Mouse (Mus musculus) neural tube, embryonic 12.5 days (tissue): ENCODE data around the gene Izumo4. TPM values are rescaled to one million over a fixed set of nuclear protein-coding genes. Genes with fewer than 3 reads are reported as not detected.

ENCODE experiments used
- ATAC-seq: fragments of 200-750 bp; cut with Nextera tagmentation; 2 replicates; pipeline ENCODE4 v1.8.0; 2017; ENCODE audit warnings: low read depth, mild to moderate bottlenecking, moderate TSS enrichment, moderate library complexity; ENCODE audit not compliant: low FRiP score
- H3K27ac ChIP-seq: fragments of 300-500 bp; sonication (generic); 2 replicates; pipeline ENCODE4 v1.5.1; 2016
- H3K27me3 ChIP-seq: fragments of 300-500 bp; sonication (generic); replicated peaks from 2 replicates; pipeline ENCODE4 v1.6.1; 2016; ENCODE audit warnings: mild to moderate bottlenecking
- H3K36me3 ChIP-seq: fragments of 300-500 bp; sonication (generic); 2 replicates; pipeline ENCODE4 v1.6.1; 2016; ENCODE audit warnings: mild to moderate bottlenecking
- H3K4me1 ChIP-seq: fragments of 300-500 bp; sonication (generic); 2 replicates; pipeline ENCODE4 v1.6.1; 2016
- H3K4me2 ChIP-seq: fragments of 300-500 bp; sonication (generic); replicated peaks from 2 replicates; pipeline ENCODE4 v1.6.1; 2016; ENCODE audit warnings: mild to moderate bottlenecking
- H3K4me3 ChIP-seq: fragments of 300-500 bp; sonication (generic); 2 replicates; pipeline ENCODE4 v1.5.1; 2016
- H3K9ac ChIP-seq: fragments of 300-500 bp; sonication (generic); 2 replicates; pipeline ENCODE4 v1.6.1; 2016; ENCODE audit warnings: mild to moderate bottlenecking
- H3K9me3 ChIP-seq: fragments of 300-500 bp; sonication (generic); 2 replicates; pipeline ENCODE4 v1.6.1; 2016; ENCODE audit warnings: mild to moderate bottlenecking
- WGBS: fragments of 180-500 bp; shearing (Covaris S2); methylation state at CpG from one replicate; pipeline ENCODE4 v1.1.7; 2016; 5-methylcytosine and 5-hydroxymethylcytosine counted together
- polyA plus RNA-seq: library from polyadenylated mRNA; unstranded; fragments of >200 nt; fragmentation: Nextera tagmentation; extraction: Ambion mirVana; gene quantifications from 2 replicates; pipeline ENCODE4 v1.2.1, GENCODE M21; 2016

The Izumo4 gene
- polyA plus RNA-seq, 1 experiment from 2014 or later: 29.3 TPM

DNA sequence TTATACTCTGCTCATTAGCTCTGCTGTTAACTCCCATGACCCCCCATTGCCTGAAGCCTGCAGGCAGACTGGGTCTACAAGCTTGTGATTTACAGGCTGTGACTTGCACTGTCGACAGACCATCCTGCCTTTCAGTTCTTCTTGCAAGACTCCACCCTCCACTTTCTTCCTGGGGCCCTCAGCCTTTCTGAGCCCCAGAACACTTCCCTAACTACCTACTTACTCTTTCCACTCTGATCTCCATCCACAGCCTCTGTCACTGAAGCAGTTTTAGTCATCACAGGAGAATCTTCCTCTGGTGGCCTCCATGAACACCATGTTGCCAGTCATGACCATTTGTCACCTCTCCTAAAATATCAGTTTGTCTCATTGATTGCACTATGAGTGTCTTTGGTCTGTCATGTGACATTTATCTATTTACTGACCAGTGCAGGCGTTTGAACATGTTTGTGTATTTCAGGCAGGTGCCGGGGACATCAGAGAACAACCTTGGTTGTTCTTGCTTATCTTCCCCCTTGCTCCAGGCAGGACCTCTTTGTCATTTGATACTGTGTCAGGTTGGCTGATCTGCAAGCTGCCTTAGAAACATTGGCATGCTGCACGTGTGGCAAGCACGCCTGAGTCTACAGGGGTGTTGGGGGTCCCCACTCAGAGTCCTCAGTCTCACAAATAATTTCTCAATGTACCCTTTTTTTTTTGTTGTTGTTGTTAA, 38.3 kb upstream of the Izumo4 start:
- H3K9me3 ChIP-seq: no peaks in the 10 kb centered on the region
- H3K27ac ChIP-seq: no peak overlapping the region
- ATAC-seq: no peak
- H3K4me2 ChIP-seq: no peak overlapping the region
- peaks cover 21% of the 10 kb centered on the region for H3K4me1 ChIP-seq
- no peak overlapping the region for H3K4me3 ChIP-seq
- H3K27me3 ChIP-seq: no peaks in the 10 kb centered on the region
- H3K9ac ChIP-seq: no peak overlapping the region
- WGBS: 56% methylated on average over 5 of the region's 5 CpGs
- peaks cover 34% of the 10 kb centered on the region for H3K36me3 ChIP-seq

DNA sequence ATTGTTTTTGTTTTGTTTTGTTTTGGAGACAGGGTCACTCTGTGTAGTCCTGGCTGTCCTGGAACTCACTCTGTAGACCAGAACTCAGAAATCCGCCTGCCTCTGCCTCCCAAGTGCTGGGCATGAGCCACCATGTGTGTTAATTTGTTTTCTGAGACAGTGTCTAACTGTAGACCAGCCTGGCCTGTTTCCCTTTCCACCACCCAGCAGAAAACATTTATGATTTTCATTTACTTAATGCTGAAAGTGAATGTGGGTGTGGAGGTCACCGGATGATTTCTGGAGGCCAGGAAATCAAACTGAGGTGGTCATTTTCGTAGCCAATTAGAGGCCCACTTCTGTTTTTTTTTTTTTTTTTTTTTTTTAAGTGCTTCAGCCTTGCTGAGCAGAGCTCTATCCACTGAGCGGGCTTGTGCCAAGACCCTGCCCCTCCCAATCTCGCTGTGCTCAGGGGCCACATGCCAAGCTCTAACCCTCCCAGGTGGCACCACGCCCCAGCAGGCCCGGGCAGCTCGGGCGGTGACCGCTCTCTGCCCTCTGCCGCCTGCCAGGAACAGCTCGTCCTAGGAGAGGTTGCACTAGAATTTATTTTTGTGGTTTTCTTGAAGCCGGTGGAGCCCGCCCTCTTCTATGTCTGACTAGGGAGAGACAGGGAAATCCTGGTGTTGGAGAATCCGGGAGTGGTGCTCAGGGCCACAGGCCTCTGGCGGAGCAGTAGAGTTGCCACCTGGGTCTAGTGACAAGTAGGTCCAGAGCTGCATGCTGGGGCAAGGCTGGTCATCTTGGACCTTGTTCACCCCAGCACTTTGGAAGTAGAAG, 37.6 kb upstream of the Izumo4 start:
- H3K4me2 ChIP-seq: peak overlapping the region; percentile 16; the same call in 1 of the 2 replicates
- H3K27me3 ChIP-seq: no peaks in the 10 kb centered on the region
- no peak for ATAC-seq
- H3K4me3 ChIP-seq: no peak overlapping the region
- peaks cover 42% of the 10 kb centered on the region for H3K36me3 ChIP-seq
- peaks cover 21% of the 10 kb centered on the region for H3K4me1 ChIP-seq
- H3K27ac ChIP-seq: no peak overlapping the region
- no peaks in the 10 kb centered on the region for H3K9me3 ChIP-seq
- H3K9ac ChIP-seq: no peak overlapping the region
- WGBS: 47% methylated on average over 16 of the region's 16 CpGs

DNA sequence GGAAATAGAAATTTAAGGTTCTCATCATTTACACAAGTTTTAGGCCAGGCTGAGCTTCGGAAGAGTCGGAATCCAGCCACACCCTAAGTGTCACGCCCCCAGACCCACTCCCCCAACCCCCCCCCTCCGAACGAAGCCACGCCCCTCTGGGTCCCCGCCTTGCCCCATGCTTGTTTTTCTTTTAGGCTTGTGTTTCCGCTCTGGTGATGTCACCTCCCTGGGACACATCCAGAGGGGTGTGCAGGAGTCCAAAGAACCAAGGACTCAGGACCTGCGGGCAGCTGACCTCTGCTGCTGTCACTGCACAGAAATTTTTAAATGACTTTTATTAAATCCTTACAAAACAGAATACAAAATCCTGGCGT, 37.0 kb upstream of the Izumo4 start:
- H3K4me3 ChIP-seq: no peak overlapping the region
- peaks cover 21% of the 10 kb centered on the region for H3K4me1 ChIP-seq
- peaks cover 48% of the 10 kb centered on the region for H3K36me3 ChIP-seq
- H3K27me3 ChIP-seq: no peaks in the 10 kb centered on the region
- H3K4me2 ChIP-seq: peak overlapping the region; percentile 16; the same call in 1 of the 2 replicates
- H3K9ac ChIP-seq: no peak overlapping the region
- H3K27ac ChIP-seq: no peak overlapping the region
- ATAC-seq: no peak
- H3K9me3 ChIP-seq: no peaks in the 10 kb centered on the region
- WGBS: 18% methylated on average over 10 of the region's 10 CpGs

DNA sequence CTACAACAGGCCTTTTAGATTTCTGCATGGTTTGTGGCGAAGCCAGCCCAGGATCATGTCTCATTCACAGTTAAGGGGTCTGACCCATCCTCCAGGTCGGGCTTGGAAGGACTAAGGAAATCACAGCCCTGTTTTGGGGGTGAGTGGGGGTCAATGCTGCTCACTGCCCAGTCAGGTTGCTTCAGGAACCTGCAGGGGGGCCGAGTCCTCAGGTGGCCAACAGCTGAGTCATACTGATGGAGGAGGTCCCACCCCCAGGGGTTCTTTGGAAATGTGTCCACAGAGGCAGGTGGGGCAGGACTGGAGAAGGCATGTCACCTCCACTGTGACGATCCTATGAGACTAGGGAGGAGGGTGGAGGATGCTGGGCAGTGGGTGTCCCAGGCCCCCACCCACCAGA, 36.5 kb upstream of the Izumo4 start:
- WGBS: 66% methylated on average over 4 of the region's 4 CpGs
- Histone ChIP-seq H3K4me1 (peaks cover 21% of the 10 kb centered on the region), H3K27ac (0 out of 2 replicates have a peak overlapping the region, but pooled peaks have one; percentile 10), H3K27me3 (no peaks in the 10 kb centered on the region), H3K9ac (no peak overlapping the region), H3K4me3 (no peak overlapping the region), H3K4me2 (peak overlapping the region; percentile 16; the same call in 1 of the 2 replicates), H3K36me3 (peaks cover 52% of the 10 kb centered on the region), H3K9me3 (no peaks in the 10 kb centered on the region)
- ATAC-seq: no peak

GRCm38 (mm10) chr10:80665981-80666733, 35.8 kb upstream of the Izumo4 start:
- peaks cover 21% of the 10 kb centered on the region for H3K4me1 ChIP-seq
- no peaks in the 10 kb centered on the region for H3K9me3 ChIP-seq
- no peak overlapping the region for H3K4me3 ChIP-seq
- no peak overlapping the region for H3K27ac ChIP-seq
- H3K9ac ChIP-seq: no peak overlapping the region
- H3K4me2 ChIP-seq: no peak overlapping the region
- peaks cover 58% of the 10 kb centered on the region for H3K36me3 ChIP-seq
- ATAC-seq: no peak
- 79% methylated on average over 10 of the region's 10 CpGs for WGBS
- no peaks in the 10 kb centered on the region for H3K27me3 ChIP-seq

DNA sequence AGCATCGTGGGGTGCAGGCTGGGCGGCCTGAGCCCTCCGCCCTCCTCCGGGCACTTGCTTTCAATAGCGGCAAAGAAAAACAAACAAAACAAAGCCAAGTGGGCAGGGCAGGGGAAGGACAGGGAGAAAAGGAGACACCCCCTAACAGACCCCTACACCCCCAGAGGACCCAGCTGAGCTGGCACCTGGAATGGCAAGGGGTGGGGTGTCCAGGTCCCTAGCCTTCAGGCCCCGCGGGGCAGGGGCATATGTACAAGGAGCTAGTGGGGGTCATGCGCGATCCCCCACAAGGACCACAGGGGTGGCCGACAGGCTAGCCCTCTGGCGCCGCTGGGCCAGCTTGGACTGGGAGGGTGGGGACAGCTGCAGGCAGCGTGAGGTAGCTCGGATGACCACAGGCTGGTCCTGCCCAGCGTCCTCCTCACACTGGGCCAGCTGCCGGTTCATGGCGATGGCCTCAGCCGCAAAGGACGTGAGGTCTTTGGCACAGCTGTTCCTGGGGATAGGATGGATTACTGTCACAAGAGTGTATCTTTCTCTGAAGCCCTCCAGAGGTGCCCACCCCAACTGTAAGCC, 35.1 kb upstream of the Izumo4 start:
- Histone ChIP-seq H3K4me2 (no peak overlapping the region), H3K27ac (no peak overlapping the region)

DNA sequence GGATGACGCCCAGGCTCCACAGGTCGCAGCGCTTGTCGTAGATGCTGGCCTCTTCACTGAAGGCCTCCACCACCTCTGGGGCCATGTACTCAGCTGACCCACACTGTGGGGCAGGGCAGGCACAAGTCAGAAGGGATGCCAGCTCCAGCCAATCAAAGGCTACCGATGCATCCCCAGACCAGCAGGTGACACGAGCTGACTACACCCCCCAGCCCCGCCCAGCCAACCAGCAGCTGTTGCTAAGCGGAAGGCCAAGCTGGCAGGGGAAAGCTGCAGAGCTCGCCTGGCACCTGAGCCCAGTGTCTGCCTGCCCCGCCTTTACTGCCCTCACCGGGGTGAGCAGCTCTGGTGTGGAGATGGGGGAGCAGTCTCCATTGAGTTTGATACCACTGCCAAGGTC, 33.4 kb upstream of the Izumo4 start:
- H3K4me3 ChIP-seq: no peak overlapping the region
- no peak overlapping the region for H3K9ac ChIP-seq
- no peaks in the 10 kb centered on the region for H3K27me3 ChIP-seq
- no peak overlapping the region for H3K4me2 ChIP-seq
- peaks cover 33% of the 10 kb centered on the region for H3K4me1 ChIP-seq
- no peak overlapping the region for H3K27ac ChIP-seq
- peaks cover 75% of the 10 kb centered on the region for H3K36me3 ChIP-seq
- WGBS: 85% methylated on average over 11 of the region's 11 CpGs
- no peak for ATAC-seq
- no peaks in the 10 kb centered on the region for H3K9me3 ChIP-seq

More for the DNA sequence above, 35.1 kb upstream of the Izumo4 start:
- peaks cover 23% of the 10 kb centered on the region for H3K4me1 ChIP-seq
- H3K27me3 ChIP-seq: no peaks in the 10 kb centered on the region
- 85% methylated on average over 19 of the region's 19 CpGs for whole genome bisulfite sequencing
- H3K9me3 ChIP-seq: no peaks in the 10 kb centered on the region
- no peak overlapping the region for H3K9ac ChIP-seq
- peaks cover 66% of the 10 kb centered on the region for H3K36me3 ChIP-seq
- no peak for ATAC-seq
- H3K4me3 ChIP-seq: no peak overlapping the region

- no peaks in the 10 kb centered on the region for H3K27me3 ChIP-seq
- peaks cover 36% of the 10 kb centered on the region for H3K4me1 ChIP-seq
- no peak overlapping the region for H3K27ac ChIP-seq
- 89% methylated on average over 12 of the region's 12 CpGs for WGBS
- no peak overlapping the region for H3K9ac ChIP-seq
- no peaks in the 10 kb centered on the region for H3K9me3 ChIP-seq
- no peak for ATAC-seq
- no peak overlapping the region for H3K4me2 ChIP-seq
- no peak overlapping the region for H3K4me3 ChIP-seq
- peaks cover 79% of the 10 kb centered on the region for H3K36me3 ChIP-seq
Measured at GRCm38 (mm10) chr10:80669018-80669417, 33.0 kb upstream of the Izumo4 start.

- Histone ChIP-seq H3K4me1 (peaks cover 40% of the 10 kb centered on the region), H3K4me3 (no peak overlapping the region), H3K9ac (no peak overlapping the region), H3K27me3 (no peaks in the 10 kb centered on the region), H3K36me3 (peaks cover 82% of the 10 kb centered on the region), H3K27ac (no peak overlapping the region), H3K9me3 (no peaks in the 10 kb centered on the region), H3K4me2 (no peak overlapping the region)
- WGBS: 94% methylated on average over 7 of the region's 7 CpGs
- ATAC-seq: no peak
Measured at GRCm38 (mm10) chr10:80669737-80670485, 32.1 kb upstream of the Izumo4 start.

GRCm38 (mm10) chr10:80670531-80670930, 31.5 kb upstream of the Izumo4 start:
- no peak overlapping the region for H3K9ac ChIP-seq
- H3K9me3 ChIP-seq: no peaks in the 10 kb centered on the region
- no peak overlapping the region for H3K4me2 ChIP-seq
- no peaks in the 10 kb centered on the region for H3K27me3 ChIP-seq
- H3K36me3 ChIP-seq: peaks cover 78% of the 10 kb centered on the region
- ATAC-seq: no peak
- H3K27ac ChIP-seq: no peak overlapping the region
- 86% methylated on average over 2 of the region's 2 CpGs for WGBS
- no peak overlapping the region for H3K4me3 ChIP-seq
- peaks cover 38% of the 10 kb centered on the region for H3K4me1 ChIP-seq

- 97% methylated on average over 4 of the region's 4 CpGs for WGBS
- Histone ChIP-seq H3K4me1 (peaks cover 36% of the 10 kb centered on the region), H3K4me2 (no peak overlapping the region), H3K4me3 (no peak overlapping the region), H3K9ac (0 out of 2 replicates have a peak overlapping the region, but pooled peaks have one; percentile 10), H3K9me3 (no peaks in the 10 kb centered on the region), H3K27me3 (no peaks in the 10 kb centered on the region), H3K27ac (no peak overlapping the region), H3K36me3 (peaks cover 71% of the 10 kb centered on the region)
- no peak for ATAC-seq
Measured at GRCm38 (mm10) chr10:80671251-80671650, 30.7 kb upstream of the Izumo4 start.
